Mouse (Mus musculus): ENCODE measurements at regions not wholly inside any gene's neighbourhood (a gene's known extent, or its start where the extent isn't known, plus 50 kb on each side); places are given as distances from the start of the nearest gene placed in this dataset.

- TF ChIP-seq CTCF (IDR thresholded peaks at IDR 0.05; ENCODE audit: low read depth) (no peak), EP300 (IDR thresholded peaks at IDR 0.05; ENCODE audit: low read depth) (no peak)
These were observed 84.2 kb upstream of the Kcnd3 start for GRCm38 (mm10) chr3:105367972-105368371.

Data from liver, postnatal 0 days (tissue).